Mouse (Mus musculus): Measurements from ENCODE around the gene Slc12a6. TPM values are rescaled to one million over a fixed set of nuclear protein-coding genes. Genes with fewer than 3 reads are reported as not detected.

The Slc12a6 gene
- polyA plus RNA-seq (2015; fragmentation: Nextera tagmentation; extraction: Ambion mirVana): 4.4 and 5.3 TPM in 2 replicates

GRCm38 (mm10) chr2:112265448-112266241, at the start of gene Slc12a6:
Slc12a6 (plus strand) TSS chr2:112265825.
- H3K9ac ChIP-seq (ENCODE audit: low read depth, low read length): peak within 1 kb of the TSS; percentile 96
- peaks cover 30% of the 10 kb centered on the region for H3K4me1 ChIP-seq (ENCODE audit: control insufficient read depth, low read depth, low read length)
- WGBS (ENCODE audit: insufficient replicate concordance): 0% methylated on average over 61 of the region's 85 CpGs
- peak; percentile 96 for ATAC-seq (ENCODE audit: low read depth)
- H3K9me3 ChIP-seq (replicated peaks; ENCODE audit: control insufficient read depth, low read length): no peaks in the 10 kb centered on the region
- no peaks in the 10 kb centered on the region for H3K27me3 ChIP-seq (ENCODE audit: control insufficient read depth, insufficient read depth, low read depth, low read length)
- peak within 1 kb of the TSS; percentile 93 for H3K27ac ChIP-seq (ENCODE audit: low read length)
- H3K4me3 ChIP-seq (ENCODE audit: low read depth, low read length): peak within 1 kb of the TSS; percentile 89
- peak within 1 kb of the TSS; percentile 78 for H3K4me2 ChIP-seq (ENCODE audit: low read depth, low read length)
- no peaks in the 10 kb centered on the region for H3K36me3 ChIP-seq (ENCODE audit: control insufficient read depth, insufficient read depth)

DNA sequence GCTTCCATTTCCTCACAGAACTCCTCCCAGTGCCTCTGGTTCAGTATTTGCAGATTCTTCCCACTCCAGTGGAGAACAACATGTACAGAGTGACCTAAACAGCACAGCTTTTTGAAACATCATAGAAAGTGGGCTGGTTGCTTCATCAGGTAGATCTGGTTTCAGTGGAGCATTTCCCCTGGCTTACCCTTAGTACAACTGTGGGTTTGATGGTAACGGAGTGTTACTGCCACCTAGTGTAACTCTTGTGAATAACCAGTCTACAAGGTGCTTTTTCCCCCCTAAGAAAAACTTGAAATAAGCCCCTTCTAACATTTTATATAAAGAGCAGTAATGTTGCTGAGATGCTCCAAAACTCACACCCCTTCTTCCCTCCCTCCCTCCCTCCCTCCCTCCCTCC, 49.6 kb upstream of the Slc12a6 start:
- no peaks in the 10 kb centered on the region for H3K36me3 ChIP-seq (ENCODE audit: control insufficient read depth, insufficient read depth)
- no peak for ATAC-seq (ENCODE audit: low read depth)
- H3K4me3 ChIP-seq (ENCODE audit: low read depth, low read length): no peak overlapping the region
- H3K4me2 ChIP-seq (ENCODE audit: low read depth, low read length): no peak overlapping the region
- H3K9ac ChIP-seq (ENCODE audit: low read depth, low read length): no peak overlapping the region
- H3K4me1 ChIP-seq (ENCODE audit: control insufficient read depth, low read depth, low read length): no peaks in the 10 kb centered on the region
- no peaks in the 10 kb centered on the region for H3K27me3 ChIP-seq (ENCODE audit: control insufficient read depth, insufficient read depth, low read depth, low read length)
- no peaks in the 10 kb centered on the region for H3K9me3 ChIP-seq (replicated peaks; ENCODE audit: control insufficient read depth, low read length)
- H3K27ac ChIP-seq (ENCODE audit: low read length): no peak overlapping the region
- WGBS (ENCODE audit: insufficient replicate concordance): 14% methylated on average over 1 of the region's 1 CpGs

DNA sequence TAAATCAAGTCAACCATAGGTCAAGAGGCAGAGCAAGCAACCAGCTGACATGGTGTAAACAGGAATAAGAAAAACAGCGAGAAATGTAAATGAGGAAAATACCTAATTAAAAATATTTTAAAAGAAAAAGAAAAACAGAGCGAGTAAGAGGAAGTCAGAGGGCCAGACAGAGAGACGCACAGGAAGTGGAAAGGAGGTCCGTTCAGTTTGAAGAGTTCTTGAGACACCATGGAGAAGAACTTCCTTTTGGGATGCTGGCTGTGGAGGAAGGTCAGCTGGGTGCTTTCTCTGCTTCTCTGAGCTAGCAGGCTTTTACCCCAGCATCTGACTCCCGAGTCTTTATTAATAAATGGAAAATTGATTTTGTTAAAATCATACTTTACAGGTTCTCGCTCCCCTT, 48.0 kb upstream of the Slc12a6 start:
- Histone ChIP-seq H3K9ac (ENCODE audit: low read depth, low read length) (no peak overlapping the region), H3K4me2 (ENCODE audit: low read depth, low read length) (no peak overlapping the region), H3K9me3 (replicated peaks; ENCODE audit: control insufficient read depth, low read length) (no peaks in the 10 kb centered on the region), H3K4me3 (ENCODE audit: low read depth, low read length) (no peak overlapping the region), H3K4me1 (ENCODE audit: control insufficient read depth, low read depth, low read length) (no peaks in the 10 kb centered on the region), H3K27me3 (ENCODE audit: control insufficient read depth, insufficient read depth, low read depth, low read length) (no peaks in the 10 kb centered on the region), H3K27ac (ENCODE audit: low read length) (no peak overlapping the region), H3K36me3 (ENCODE audit: control insufficient read depth, insufficient read depth) (no peaks in the 10 kb centered on the region)
- WGBS (ENCODE audit: insufficient replicate concordance): 36% methylated on average over 6 of the region's 6 CpGs
- no peak for ATAC-seq (ENCODE audit: low read depth)

DNA sequence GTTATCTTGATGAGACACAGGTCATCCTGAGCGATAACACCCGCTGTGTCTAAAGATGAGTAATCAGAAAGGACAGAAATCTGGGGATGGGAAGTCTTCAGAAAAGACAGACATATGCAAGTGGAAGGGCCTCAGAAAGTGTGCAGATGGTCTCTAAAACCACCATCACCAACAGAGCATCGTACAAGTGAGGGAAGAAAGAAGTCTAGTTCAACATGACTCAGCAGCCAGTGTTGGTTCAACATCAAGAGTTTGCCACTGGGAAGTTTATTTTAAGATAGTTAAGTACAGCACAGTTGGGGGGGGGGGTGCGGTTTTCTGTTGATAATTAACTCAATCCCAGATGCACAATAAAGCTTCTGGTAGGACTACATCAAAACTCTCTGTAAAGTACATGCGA, 44.7 kb upstream of the Slc12a6 start:
- no peak for ATAC-seq (ENCODE audit: low read depth)
- Histone ChIP-seq H3K4me1 (ENCODE audit: control insufficient read depth, low read depth, low read length) (no peaks in the 10 kb centered on the region), H3K4me3 (ENCODE audit: low read depth, low read length) (no peak overlapping the region), H3K9ac (ENCODE audit: low read depth, low read length) (no peak overlapping the region), H3K36me3 (ENCODE audit: control insufficient read depth, insufficient read depth) (no peaks in the 10 kb centered on the region), H3K9me3 (replicated peaks; ENCODE audit: control insufficient read depth, low read length) (no peaks in the 10 kb centered on the region), H3K4me2 (ENCODE audit: low read depth, low read length) (no peak overlapping the region), H3K27ac (ENCODE audit: low read length) (no peak overlapping the region), H3K27me3 (ENCODE audit: control insufficient read depth, insufficient read depth, low read depth, low read length) (no peaks in the 10 kb centered on the region)
- 39% methylated on average over 5 of the region's 5 CpGs for WGBS (ENCODE audit: insufficient replicate concordance)

DNA sequence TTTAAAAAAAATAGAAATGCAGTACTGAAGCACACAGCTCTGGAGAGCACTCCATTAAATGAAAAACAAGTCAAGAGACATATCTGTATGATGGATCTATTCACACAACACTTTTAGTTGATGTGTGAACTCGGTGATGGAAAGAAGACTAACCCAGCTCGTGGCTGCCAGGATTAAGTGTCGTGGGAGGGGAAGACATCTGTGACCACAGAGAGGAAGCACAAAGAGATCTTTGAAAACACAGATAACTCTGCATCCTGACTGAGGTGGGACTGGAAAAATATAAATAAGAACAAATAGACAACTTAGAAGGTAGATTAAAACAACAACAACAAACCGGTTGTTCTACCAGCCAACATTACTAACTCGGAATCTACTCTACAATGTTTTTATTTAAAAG, 43.0 kb upstream of the Slc12a6 start:
- H3K4me3 ChIP-seq (ENCODE audit: low read depth, low read length): no peak overlapping the region
- H3K27ac ChIP-seq (ENCODE audit: low read length): no peak overlapping the region
- ATAC-seq (ENCODE audit: low read depth): no peak
- no peaks in the 10 kb centered on the region for H3K4me1 ChIP-seq (ENCODE audit: control insufficient read depth, low read depth, low read length)
- no peaks in the 10 kb centered on the region for H3K9me3 ChIP-seq (replicated peaks; ENCODE audit: control insufficient read depth, low read length)
- 24% methylated on average over 5 of the region's 5 CpGs for WGBS (ENCODE audit: insufficient replicate concordance)
- H3K36me3 ChIP-seq (ENCODE audit: control insufficient read depth, insufficient read depth): no peaks in the 10 kb centered on the region
- no peak overlapping the region for H3K4me2 ChIP-seq (ENCODE audit: low read depth, low read length)
- no peaks in the 10 kb centered on the region for H3K27me3 ChIP-seq (ENCODE audit: control insufficient read depth, insufficient read depth, low read depth, low read length)
- H3K9ac ChIP-seq (ENCODE audit: low read depth, low read length): no peak overlapping the region

DNA sequence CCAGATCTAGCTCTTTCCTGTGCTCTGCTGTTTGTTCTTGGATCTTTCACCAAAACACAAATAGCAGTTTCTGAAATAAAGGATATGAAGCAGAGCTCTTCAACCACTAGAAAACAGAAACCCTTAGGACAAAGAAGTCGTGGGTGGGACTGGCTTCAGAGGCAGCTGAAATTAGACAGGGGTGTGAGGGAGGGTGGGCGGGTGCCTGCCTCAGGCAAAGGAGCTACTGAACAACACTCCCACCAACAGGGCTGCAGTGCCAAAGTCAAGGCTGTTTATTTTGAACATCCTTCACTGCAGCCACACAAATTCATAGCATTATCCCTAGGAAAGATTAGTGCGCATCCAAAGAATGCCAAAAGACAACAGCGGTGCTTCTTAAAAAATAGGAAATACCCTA, 41.3 kb upstream of the Slc12a6 start:
- no peak for ATAC-seq (ENCODE audit: low read depth)
- Histone ChIP-seq H3K36me3 (ENCODE audit: control insufficient read depth, insufficient read depth) (no peaks in the 10 kb centered on the region), H3K4me1 (ENCODE audit: control insufficient read depth, low read depth, low read length) (no peaks in the 10 kb centered on the region), H3K27me3 (ENCODE audit: control insufficient read depth, insufficient read depth, low read depth, low read length) (no peaks in the 10 kb centered on the region), H3K9me3 (replicated peaks; ENCODE audit: control insufficient read depth, low read length) (no peaks in the 10 kb centered on the region), H3K9ac (ENCODE audit: low read depth, low read length) (no peak overlapping the region), H3K27ac (ENCODE audit: low read length) (no peak overlapping the region), H3K4me3 (ENCODE audit: low read depth, low read length) (no peak overlapping the region), H3K4me2 (ENCODE audit: low read depth, low read length) (no peak overlapping the region)
- 55% methylated on average over 4 of the region's 4 CpGs for WGBS (ENCODE audit: insufficient replicate concordance)

GRCm38 (mm10) chr2:112232623-112233022, 33.0 kb upstream of the Slc12a6 start:
- Histone ChIP-seq H3K9me3 (replicated peaks; ENCODE audit: control insufficient read depth, low read length) (no peaks in the 10 kb centered on the region), H3K27ac (ENCODE audit: low read length) (no peak overlapping the region), H3K36me3 (ENCODE audit: control insufficient read depth, insufficient read depth) (no peaks in the 10 kb centered on the region), H3K27me3 (ENCODE audit: control insufficient read depth, insufficient read depth, low read depth, low read length) (no peaks in the 10 kb centered on the region), H3K4me1 (ENCODE audit: control insufficient read depth, low read depth, low read length) (no peaks in the 10 kb centered on the region), H3K4me3 (ENCODE audit: low read depth, low read length) (no peak overlapping the region), H3K9ac (ENCODE audit: low read depth, low read length) (no peak overlapping the region), H3K4me2 (ENCODE audit: low read depth, low read length) (no peak overlapping the region)
- peak; percentile 35; the same call in 1 of the 2 replicates for ATAC-seq (ENCODE audit: low read depth)
- WGBS (ENCODE audit: insufficient replicate concordance): 21% methylated on average over 1 of the region's 1 CpGs

DNA sequence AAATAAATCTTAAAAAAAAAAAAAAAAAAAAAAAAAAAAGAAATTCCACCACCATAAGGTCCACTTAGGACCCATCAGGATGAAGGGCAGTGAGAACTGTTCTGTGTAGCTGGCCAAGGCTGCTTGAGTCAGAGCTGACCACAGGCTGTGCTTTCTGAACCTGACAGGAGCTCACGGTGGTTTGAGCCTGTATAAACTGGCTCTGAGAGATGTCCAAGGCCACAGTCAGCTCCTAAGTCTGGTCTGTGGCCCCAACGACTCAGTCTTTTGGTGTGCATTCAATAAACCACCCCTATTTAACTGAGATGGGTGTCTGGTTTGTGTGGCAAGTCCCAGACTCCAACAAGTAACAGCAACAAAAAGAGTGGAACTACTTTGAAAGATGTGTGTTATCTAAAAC, 29.0 kb upstream of the Slc12a6 start:
- H3K9me3 ChIP-seq (replicated peaks; ENCODE audit: control insufficient read depth, low read length): no peaks in the 10 kb centered on the region
- peaks cover 13% of the 10 kb centered on the region for H3K27me3 ChIP-seq (ENCODE audit: control insufficient read depth, insufficient read depth, low read depth, low read length)
- no peak overlapping the region for H3K27ac ChIP-seq (ENCODE audit: low read length)
- no peak overlapping the region for H3K9ac ChIP-seq (ENCODE audit: low read depth, low read length)
- H3K4me3 ChIP-seq (ENCODE audit: low read depth, low read length): no peak overlapping the region
- H3K4me2 ChIP-seq (ENCODE audit: low read depth, low read length): no peak overlapping the region
- ATAC-seq (ENCODE audit: low read depth): no peak
- no peaks in the 10 kb centered on the region for H3K36me3 ChIP-seq (ENCODE audit: control insufficient read depth, insufficient read depth)
- H3K4me1 ChIP-seq (ENCODE audit: control insufficient read depth, low read depth, low read length): peaks cover 12% of the 10 kb centered on the region
- WGBS (ENCODE audit: insufficient replicate concordance): 52% methylated on average over 2 of the region's 2 CpGs

DNA sequence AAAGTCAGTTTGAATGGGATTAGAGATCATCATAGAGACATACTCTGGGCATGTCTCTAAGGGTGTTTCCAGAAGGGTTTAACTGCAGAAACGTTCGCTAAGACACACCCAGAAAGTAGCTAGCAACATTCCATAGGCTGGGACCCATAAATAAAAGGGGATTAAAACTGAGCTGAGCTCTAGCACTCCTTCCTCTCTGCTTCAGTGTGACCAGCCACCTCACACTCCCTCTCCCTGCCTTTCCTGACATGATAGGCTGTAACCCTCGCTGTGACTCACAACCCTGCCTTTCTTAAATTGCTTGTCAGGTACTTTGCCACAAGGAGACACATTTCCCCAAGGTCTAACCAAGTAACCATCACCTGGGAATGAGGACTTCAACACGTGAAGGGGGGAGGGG, 27.6 kb upstream of the Slc12a6 start:
- 16% methylated on average over 4 of the region's 4 CpGs for WGBS (ENCODE audit: insufficient replicate concordance)
- H3K27me3 ChIP-seq (ENCODE audit: control insufficient read depth, insufficient read depth, low read depth, low read length): peaks cover 13% of the 10 kb centered on the region
- no peak for ATAC-seq (ENCODE audit: low read depth)
- no peak overlapping the region; the same call in 1 of the 2 replicates for H3K9ac ChIP-seq (ENCODE audit: low read depth, low read length)
- no peaks in the 10 kb centered on the region for H3K9me3 ChIP-seq (replicated peaks; ENCODE audit: control insufficient read depth, low read length)
- no peak overlapping the region for H3K4me2 ChIP-seq (ENCODE audit: low read depth, low read length)
- peaks cover 12% of the 10 kb centered on the region for H3K4me1 ChIP-seq (ENCODE audit: control insufficient read depth, low read depth, low read length)
- H3K4me3 ChIP-seq (ENCODE audit: low read depth, low read length): no peak overlapping the region
- H3K36me3 ChIP-seq (ENCODE audit: control insufficient read depth, insufficient read depth): no peaks in the 10 kb centered on the region
- H3K27ac ChIP-seq (ENCODE audit: low read length): no peak overlapping the region
